Mouse (Mus musculus) E14TG2a.4 (cell line): ENCODE data around the gene A2ml1.

Source experiments
- H3K27me3 ChIP-seq: 2 replicates; pipeline ENCODE4 v1.6.1; 2014; ENCODE audit warnings: low read length, control low read depth; ENCODE audit not compliant: insufficient read depth
- H3K36me3 ChIP-seq: 2 replicates; pipeline ENCODE4 v1.6.1; 2014; ENCODE audit warnings: low read length, control low read depth; ENCODE audit not compliant: insufficient read depth
- H3K4me1 ChIP-seq: replicated peaks from 2 replicates; pipeline ENCODE4 v1.6.1; 2014; ENCODE audit warnings: low read depth, low read length, control low read depth
- H3K4me3 ChIP-seq: replicated peaks from 2 replicates; pipeline ENCODE4 v1.5.1; 2014; ENCODE audit warnings: mild to moderate bottlenecking, low read length
- H3K9me3 ChIP-seq: 2 replicates; pipeline ENCODE4 v1.6.1; 2014; ENCODE audit warnings: low read length, control low read depth
- CTCF ChIP-seq: conservative IDR thresholded peaks from 2 replicates; pipeline ENCODE4 v1.5.1; 2014; ENCODE audit warnings: low read length
- NANOG ChIP-seq: IDR thresholded peaks from 2 replicates; pipeline ENCODE4 v1.6.1; 2014; ENCODE audit warnings: borderline replicate concordance, low read length, mixed read lengths
- POU5F1 ChIP-seq: IDR thresholded peaks from 2 replicates; pipeline ENCODE4 v1.6.1; 2014; ENCODE audit warnings: low read length, borderline replicate concordance

Gene A2ml1

DNA sequence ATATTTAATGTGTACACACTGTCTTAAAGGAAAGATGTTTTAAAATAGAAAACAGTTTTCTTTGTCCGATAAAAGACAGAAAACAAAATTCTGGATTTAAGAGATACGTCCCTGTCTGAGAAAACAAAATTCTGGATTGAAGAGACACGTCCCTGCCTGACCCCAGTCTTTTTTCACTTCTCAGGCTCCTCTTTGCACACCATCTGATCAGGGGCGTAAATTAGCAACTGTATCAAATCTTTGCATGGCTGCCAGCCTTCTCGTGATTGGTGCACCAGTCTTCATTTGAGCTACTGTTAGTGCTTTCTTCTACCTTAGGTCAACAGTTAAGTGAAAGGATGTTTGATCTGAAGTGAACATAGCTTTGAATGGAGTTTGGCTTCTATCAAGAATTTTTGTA, 76.7 kb downstream of the A2ml1 start:
- Histone ChIP-seq H3K4me1 (no peaks in the 10 kb centered on the region), H3K9me3 (no peaks in the 10 kb centered on the region), H3K36me3 (no peaks in the 10 kb centered on the region), H3K27me3 (no peaks in the 10 kb centered on the region), H3K4me3 (no peak overlapping the region)
- TF ChIP-seq NANOG = no peak
- no peak for TF ChIP-seq CTCF
- no peak for TF ChIP-seq POU5F1

DNA sequence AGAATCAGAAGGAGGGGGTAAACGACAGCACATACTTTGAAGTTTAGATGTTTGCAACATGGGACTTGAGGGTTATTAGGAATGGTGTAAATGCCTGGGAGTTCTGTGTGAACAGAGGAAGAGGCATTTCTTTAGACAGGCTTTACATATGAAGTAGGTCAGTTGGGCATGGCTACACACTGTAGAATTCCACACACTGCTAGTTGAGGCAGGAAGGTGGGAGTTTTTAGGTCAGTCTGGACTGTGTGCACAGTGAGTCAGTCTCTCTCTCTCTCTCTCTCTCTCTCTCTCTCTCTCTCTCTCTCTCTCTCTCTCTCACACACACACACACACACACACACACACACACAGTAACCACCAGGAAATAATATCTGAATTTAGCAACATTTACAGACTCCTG, 86.1 kb downstream of the A2ml1 start:
- Histone ChIP-seq H3K4me3 (no peak overlapping the region), H3K9me3 (no peaks in the 10 kb centered on the region), H3K4me1 (no peaks in the 10 kb centered on the region), H3K27me3 (no peaks in the 10 kb centered on the region), H3K36me3 (no peaks in the 10 kb centered on the region)
- TF ChIP-seq POU5F1 (no peak), NANOG (no peak), CTCF (no peak)

GRCm38 (mm10) chr6:128494646-128495331, 86.6 kb downstream of the A2ml1 start:
- Histone ChIP-seq H3K36me3 (no peaks in the 10 kb centered on the region), H3K9me3 (no peaks in the 10 kb centered on the region), H3K4me1 (no peaks in the 10 kb centered on the region), H3K4me3 (no peak overlapping the region), H3K27me3 (no peaks in the 10 kb centered on the region)
- TF ChIP-seq CTCF (no peak), POU5F1 (no peak), NANOG (no peak)

GRCm38 (mm10) chr6:128491916-128492315, 89.5 kb downstream of the A2ml1 start:
- Histone ChIP-seq H3K9me3 (no peaks in the 10 kb centered on the region), H3K36me3 (no peaks in the 10 kb centered on the region), H3K27me3 (no peaks in the 10 kb centered on the region), H3K4me1 (no peaks in the 10 kb centered on the region; the same call in 1 of the 2 replicates), H3K4me3 (no peak overlapping the region)
- TF ChIP-seq CTCF = no peak

- Histone ChIP-seq H3K4me1 (no peaks in the 10 kb centered on the region; the same call in 1 of the 2 replicates), H3K4me3 (no peak overlapping the region), H3K27me3 (no peaks in the 10 kb centered on the region), H3K9me3 (no peaks in the 10 kb centered on the region), H3K36me3 (no peaks in the 10 kb centered on the region)
- TF ChIP-seq POU5F1 = no peak
- TF ChIP-seq NANOG = no peak
- TF ChIP-seq CTCF = peak; percentile 80
These were observed 91.3 kb downstream of the A2ml1 start for GRCm38 (mm10) chr6:128490141-128490540.
